Mouse (Mus musculus) left cerebral cortex, adult 11 months (tissue): ENCODE measurements around the gene Tbc1d19.

Source experiments
- DNase-seq: peaks from one replicate; pipeline ENCODE4 v3.0.0; 2022; ENCODE audit warnings: low spot score

Tbc1d19 gene

DNA sequence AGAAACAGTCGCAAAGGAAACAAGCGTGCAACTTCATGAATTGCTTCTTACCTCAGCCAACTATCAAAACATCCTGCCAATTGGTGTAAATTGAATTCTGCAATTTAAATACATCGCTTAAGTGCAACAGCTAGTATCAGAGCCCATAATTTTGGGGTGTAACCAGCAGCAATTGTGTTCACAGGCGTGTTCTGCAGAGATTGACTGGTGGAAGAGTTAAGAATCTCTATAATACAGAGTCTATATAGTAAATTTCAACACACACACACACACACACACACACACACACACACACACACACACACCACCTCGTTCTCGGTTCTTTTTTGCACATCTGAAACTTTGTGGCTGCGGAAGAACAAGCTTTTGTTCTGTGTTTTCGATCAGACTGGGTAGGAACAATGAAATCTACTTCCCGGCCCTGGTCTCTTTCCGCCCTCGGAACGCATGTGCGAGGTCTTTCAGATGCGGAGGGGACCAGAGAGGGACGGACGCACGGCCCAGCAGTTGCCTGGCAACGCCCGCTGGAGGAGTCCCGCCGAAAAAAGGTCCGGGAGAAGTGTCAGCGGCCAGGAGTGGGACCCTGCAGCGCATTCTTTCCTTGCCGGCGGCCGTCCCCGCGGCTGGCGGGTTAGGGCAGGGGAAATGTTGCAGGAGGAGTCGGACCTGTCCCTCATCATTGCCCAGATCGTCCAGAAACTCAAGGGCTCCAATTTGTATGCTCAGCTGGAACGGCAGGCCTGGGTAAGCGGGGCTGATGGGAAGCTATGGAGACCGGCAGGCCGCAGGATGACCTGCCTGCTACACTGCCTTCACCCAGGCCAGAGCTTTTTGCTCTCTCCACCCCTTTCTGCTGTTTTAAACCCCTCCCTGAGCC, at the start of gene Tbc1d19:
TSS of gene Tbc1d19 (plus strand) at position 492 of the 877 bp plus-strand sequence.
- DNase-seq, result peak; percentile 71

DNA sequence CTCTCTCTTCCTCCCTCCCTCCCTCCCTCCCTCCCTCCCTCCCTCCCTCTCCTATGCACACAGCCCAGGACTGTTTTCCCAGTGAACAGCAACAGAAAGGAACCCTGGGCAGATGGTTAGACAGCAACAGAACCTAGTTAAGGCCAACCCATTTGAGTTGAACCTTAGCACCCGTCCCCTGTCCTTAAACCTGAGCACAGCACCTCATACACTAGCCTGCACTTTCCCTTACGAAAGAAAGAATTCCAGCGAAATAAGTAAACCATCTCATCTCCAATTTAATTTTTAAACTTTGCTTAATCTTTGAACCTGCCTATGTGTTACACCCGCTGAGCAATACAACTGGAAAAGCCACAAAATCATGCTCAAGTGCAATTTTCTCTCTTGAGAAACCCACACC, 49.5 kb upstream of the Tbc1d19 start:
- DNase-seq, result no peak

DNA sequence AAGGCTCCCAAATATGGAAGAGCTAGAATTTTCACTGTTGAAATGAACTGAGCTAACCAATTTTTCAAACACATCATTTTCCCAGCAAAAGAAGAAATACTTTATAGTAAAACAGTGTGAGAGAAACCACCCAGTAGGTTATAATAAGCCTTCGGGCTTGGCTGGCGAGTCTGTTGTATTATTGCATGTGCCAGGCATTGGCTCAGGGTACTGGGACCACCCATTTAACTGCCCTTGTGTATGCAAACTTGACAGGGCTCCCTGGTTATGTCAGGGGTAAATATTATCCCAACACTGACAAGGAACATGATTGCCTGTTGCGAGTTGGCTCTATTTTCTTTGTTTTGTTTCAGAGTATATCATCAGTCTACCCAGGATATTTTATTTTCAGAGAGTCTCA, 48.5 kb upstream of the Tbc1d19 start:
- DNase-seq, result no peak

DNA sequence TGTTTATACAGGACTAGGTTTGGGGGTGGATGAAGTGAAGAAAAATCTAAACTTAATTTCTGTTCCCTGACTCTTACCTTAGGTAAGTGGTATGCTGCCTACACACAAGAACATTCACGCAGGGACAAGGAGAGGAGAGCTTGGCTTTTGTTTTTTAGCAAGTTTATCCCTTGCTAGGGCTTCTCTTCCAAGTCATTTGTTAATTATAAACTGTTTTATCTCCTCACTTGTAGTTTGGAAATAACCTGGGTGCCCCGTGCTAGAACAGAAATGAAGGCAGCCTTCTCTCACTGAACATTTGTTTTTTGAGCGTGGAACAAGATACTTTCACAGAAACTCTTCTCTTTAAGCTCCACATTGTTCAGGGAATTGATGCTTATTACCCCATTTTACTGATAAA, 48.1 kb upstream of the Tbc1d19 start:
- no peak for DNase-seq

DNA sequence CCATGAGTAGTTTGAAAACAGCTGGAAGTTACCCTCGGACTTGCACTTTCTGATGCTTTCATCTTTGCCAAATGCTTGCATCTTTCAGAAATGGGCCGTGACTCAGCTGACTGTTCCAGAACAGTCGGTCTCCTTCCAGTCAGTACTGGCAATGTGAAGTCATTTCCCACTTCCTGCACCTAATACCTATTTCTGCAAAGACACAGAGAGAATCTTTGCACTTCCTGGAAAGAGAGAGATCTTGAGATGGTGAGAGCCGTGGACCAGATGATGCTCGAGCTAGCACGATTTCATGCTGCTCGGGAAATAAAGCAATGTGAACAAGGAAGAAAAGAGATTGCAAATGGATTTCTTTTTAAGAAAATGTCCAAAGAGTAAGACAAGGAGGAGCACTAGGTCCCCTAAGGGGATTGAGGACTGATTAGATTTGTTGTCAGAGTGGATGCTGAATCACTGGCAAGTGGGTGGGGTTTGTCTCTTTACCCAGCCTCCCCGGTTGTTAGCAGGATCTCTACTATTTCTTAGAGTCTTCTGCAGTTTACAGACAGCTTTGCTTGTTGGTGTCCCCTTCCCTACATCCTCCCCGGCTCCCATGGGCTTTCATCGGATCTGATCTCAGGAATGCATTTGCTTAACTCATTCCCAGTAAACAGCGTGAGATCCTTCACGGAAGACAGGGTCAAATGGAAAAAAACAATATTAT, 24.4 kb upstream of the Tbc1d19 start:
- DNase-seq, result no peak

DNA sequence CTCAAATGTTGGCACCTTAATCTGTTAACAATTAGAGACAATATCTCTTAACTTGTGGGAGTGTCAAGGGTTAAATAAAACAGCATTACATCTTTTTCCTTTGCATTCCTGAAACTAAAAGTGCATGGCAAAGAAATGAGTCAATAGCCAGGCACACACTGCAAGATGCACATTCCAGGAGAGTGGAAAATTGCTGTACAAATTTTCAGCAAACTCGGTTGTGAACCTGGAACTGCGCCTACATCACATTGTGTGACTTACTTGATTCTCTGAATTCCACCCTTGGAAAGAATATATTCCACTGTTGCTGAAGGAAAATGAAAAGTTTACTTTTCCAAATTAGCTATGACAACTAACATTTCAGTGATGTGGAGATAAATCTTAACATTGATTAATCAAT, 8.0 kb upstream of the Tbc1d19 start:
- no peak for DNase-seq

DNA sequence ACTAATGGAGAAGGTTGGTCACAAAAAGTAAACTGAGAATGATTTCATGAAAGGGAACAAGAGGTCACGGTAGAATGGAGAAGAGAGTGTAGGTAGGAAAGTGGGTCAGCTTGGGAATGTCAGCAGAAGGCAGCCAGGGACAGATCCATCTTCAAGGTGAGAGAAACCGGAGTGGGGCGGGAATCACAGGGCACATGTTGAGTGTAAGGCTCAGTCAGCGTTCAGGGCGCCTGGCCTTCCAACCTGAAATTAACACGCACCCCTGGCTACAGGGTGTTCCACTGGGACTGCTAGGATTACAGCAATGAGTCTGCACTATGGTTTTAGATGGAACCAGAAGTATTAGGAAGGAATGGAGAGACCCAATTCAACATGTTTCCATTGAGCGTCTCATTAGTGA, 10.3 kb downstream of the Tbc1d19 start:
- DNase-seq, result no peak

DNA sequence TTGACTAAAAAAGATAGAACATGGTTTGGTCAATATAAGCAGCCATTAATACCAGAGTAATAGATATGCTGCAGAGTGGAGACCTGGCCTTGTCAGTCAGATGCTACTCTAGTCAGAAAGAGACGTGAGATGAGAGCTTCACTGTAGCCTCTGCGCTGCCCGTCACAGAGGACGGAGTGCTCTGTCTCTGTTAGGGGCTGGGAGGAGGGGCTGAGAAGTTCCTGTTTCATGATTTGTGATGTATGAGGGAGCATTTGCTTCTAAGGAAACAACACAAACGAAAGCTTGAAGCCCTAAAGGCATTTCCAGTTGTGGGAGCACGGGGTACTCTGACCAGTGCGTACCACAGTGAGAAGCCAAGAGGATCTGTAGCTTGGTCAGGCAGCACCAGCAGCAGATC, 16.5 kb downstream of the Tbc1d19 start:
- DNase-seq, result no peak

DNA sequence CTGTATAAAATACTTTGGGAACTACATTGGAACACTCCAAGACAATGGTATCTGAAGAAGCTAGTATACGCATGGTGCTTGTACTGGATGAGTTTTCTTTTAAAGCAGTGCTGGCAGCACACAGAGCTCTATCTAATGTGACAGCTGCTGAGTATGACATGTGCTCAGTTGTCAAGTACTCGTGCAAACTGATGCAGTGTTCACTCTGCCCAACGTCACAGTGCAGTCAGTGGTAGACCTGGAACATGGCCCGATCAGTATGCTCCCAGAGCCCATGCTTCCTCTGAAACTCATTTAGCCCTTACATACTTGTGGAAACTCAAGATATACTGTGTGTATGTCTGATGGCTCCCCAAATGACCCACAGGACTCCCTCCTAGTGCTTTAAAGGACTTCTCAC, 25.1 kb downstream of the Tbc1d19 start:
- no peak for DNase-seq

DNA sequence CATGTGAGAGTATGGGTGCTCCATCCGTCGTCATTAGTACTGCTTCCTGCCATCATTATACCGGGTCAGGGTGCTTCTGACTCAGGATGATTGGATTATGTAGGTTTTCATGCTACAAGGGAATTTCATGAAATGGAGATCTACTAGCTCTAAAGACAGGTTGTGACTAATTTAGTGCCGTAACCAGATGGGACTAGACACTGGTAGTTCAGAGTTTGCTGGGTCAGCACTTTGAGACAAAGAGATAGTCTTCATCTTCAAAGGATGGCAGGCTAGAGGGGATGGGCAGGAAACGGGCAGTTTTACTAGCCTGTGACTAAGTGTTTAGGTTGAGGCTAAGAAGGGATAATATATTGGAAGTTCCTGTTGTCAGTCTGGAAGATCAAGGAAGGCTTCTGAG, 31.9 kb downstream of the Tbc1d19 start:
- DNase-seq, result no peak

DNA sequence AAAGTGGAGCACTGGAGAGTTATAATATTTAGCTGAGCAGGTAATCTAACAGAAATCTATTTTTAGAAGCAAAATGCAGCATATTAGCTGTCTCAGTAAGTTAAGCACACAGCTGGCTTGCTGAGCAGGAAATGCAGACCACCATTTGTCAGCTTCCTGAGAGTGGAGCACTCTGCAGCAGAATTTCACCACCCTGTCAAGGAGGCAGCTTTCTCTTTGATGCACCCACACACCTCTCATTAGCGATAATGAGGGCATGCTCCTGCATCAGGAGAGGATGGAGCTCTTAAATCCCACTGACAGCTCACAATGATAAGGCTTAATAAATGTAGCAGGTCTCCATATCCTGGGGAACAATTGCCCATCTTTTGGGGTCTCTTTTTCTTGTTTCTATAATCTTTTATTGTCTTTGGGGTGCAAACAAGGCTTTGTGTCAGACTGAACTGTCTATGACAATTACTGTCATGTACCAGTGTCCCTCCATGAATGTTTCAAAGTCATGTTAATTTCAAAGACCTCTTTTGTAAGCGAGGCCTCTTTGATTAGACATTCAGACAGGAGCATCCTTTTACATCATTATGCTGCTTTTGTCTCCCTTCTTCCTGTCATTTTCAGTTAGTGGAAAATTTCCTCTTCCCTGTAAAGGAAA, 39.0 kb downstream of the Tbc1d19 start:
- peak; percentile 22 for DNase-seq

DNA sequence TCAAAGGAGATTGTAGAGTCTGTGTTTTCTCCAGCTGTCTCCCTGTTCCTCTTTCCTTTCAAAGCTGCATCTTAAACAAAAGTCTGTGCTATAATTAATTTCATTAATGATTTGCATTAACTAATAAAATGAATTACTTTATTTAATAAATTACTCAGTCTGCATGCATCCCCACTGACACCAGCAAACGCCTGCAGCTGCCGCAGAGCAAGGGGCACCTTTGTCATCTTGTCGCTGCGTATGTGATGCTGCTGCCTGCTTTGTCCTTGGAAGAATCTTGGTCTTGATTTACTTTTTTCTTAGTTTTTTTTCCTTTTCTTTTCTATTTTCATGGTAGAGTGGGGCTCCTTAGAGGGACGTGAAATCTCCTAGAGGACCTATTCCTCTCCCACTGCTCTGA, 43.2 kb downstream of the Tbc1d19 start:
- no peak for DNase-seq

DNA sequence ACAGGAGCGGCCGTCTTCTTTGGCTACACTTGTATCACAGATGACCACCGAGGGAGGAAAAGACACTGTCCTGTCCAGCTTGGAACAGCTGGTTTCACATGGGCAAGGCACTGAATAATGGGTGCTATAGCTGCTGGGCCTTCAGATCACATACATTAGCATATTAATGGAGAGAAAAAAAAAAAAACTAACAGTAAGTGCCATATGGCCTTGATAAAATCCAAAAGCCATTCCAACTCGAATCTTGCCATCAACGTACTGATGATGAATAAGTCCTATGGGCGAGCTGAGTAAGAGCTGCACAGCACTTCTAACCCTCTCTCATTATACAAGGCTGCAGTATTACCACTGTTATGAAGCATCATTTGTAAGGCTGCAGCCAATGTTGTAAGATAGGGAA, 45.2 kb downstream of the Tbc1d19 start:
- DNase-seq, result no peak

DNA sequence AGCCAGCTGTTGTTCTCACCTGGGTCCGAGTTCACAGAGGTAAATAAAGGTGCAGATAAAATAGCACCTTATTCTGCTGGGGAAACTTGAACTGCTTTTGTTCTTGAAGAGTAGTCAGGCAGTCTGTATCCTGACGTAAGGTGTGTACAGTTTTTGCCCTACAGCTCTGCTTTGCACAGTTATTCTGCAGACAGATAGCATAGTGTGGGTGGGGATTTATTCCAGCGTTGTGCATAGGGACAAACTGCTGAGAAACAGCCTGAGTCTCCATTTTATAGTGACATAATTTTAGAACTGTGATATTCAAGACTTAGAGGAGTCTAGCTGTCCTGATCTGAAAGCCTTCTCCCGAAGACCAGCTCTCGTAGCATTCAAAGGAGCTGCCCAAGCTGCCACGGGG, 46.6 kb downstream of the Tbc1d19 start:
- DNase-seq, result no peak

DNA sequence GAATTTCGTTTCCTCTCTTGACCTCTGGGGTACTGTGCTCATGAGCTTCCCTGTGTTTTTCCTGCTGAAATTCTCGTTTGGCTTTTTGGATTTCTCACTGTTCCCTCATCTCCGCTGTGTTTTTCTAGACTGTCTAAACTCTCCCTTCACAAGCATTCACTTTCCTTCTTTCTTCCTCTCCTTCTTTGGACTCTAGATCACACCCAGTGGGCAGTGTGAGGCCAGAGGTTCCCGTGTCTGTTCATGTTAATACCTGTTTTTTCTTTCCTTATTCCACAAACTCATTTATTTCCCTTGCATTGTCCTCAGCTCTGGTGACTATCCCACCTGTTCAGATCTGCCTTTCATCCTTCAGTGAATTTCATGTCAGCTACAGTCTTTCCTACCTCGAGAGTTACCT, 55.7 kb downstream of the Tbc1d19 start:
- no peak for DNase-seq

DNA sequence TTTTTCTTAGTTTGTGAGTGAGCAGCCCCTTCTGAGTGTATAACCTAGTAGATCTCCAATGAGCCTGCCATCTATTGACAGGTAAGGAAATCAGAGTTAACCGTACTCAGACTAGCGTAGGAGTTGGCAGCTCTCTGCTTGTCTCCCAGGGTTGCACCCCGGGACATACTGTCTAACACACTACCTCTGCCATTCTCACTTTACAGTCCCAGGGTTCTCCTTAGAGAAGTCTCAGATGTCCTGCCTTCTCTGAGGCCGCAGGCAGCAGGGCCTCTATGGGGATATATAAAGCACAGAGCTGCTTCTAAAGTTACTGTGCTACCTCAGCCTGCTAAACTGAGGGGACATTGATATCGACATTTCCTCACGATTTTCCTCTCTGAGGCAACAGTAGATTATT, 56.6 kb downstream of the Tbc1d19 start:
- DNase-seq, result no peak

DNA sequence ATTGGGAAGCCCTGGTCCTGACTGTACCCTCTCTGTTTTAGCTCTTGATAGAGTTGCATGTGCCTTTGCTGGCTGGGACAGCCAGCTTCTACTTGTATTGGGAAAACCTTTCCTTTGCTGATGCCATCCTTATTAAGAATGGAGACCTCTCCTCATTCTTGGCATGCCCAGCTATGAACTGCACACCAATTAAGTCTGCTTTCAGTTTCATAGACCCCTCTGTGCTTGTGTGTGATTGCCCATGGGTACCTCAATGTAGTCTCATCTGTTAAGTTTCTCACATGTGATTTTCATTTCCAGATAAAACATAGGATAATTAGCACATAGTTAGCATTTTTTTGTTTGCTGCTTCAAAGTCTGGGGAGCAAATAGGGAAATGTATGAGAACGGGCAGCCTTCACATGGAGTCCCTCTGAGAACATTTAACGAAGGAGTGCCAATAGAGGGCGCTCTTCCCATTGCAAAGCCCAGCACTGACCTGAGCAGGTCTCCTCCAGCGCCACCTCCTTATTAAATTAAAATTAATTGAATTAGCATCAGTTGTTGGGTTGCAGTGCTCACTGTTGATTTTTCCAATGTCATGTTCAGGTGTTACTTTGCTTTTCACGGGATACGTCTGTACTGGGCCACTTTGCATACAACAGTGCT, 62.4 kb downstream of the Tbc1d19 start:
- DNase-seq, result peak; percentile 44

DNA sequence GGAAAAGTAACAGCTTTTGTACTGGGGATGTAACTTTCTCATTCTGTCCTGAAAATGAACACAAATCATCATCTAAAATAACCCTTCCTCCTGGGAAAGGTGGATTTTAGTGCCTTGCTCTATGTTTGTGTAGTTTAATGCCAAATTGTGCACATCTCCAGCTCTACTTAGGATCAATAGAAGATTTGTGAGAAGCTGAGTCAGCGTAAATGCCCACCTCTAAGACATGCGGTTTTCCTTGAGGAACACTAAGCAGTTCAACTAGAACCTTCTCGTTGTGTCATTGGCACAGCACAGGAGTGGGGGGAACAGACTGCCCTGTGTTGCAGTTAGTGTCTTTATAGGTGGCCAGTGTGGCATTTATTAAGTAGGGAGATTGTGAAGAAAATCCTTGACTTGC, 65.6 kb downstream of the Tbc1d19 start:
- no peak for DNase-seq

DNA sequence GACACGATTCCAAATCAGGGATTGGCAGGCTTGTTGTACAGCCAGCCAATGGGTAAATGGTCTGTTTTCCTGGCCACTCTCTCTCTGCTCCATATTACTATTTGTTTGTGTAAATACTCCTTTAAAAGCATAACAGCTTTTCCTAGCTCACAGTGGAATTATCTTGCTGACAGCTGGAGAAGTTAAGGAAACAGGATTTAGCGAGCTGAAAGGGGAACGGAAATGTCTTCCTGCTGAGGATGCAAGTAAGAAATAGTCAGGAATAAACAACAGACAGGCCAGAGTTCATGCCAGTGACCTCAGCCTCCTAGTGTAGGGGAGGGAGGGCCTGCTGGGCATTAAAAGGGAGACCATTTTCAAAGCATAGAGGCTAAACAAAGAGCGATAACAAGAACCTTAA, 71.3 kb downstream of the Tbc1d19 start:
- DNase-seq, result no peak

DNA sequence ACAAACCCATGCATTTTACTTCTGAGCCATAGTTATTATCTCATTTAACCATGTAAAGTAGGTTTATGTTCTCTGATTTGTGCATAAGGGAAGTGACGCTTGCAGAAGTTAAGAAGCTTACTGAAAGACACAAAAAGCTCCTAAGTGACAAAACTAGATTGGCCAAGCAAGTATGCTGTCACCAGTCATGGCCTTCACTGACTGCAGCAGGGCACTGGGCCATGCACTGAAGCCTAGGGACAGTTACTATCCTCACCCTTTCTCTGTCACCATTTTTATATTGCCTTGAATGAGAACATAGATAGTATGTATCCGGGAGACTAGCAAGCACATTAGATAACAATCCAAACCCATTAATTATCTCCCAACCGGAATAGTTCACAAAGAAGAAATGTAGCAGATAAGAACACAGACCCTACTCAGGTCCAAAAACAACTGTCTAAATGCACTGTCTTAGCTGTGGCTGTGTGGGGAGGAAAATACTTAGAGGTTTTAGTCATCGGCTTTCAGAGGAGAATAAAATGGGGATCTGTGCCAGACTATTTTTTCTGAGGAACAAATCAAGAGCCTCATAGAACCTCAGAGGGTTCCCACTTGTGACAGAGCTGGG, 72.1 kb downstream of the Tbc1d19 start:
- DNase-seq, result no peak

DNA sequence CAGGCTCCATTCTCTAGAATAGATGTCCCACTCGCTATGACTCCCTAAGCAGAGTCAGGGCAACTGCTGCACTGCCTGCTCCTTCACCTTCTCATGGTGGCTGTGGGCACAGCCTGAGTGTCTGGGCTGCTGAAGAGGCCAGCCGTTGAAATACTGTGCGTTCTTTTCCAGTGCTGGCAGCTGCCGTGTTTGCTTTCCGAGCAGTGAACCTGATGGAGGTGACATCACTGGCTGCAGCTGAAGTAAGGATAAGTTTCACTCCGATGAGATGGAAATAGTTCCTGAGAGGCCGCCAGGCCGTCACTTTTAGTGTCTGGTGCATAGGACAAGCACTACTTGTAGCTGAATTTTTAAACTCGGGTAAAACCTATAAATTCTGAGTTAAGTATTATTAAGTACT, 92.0 kb downstream of the Tbc1d19 start:
- DNase-seq, result no peak

DNA sequence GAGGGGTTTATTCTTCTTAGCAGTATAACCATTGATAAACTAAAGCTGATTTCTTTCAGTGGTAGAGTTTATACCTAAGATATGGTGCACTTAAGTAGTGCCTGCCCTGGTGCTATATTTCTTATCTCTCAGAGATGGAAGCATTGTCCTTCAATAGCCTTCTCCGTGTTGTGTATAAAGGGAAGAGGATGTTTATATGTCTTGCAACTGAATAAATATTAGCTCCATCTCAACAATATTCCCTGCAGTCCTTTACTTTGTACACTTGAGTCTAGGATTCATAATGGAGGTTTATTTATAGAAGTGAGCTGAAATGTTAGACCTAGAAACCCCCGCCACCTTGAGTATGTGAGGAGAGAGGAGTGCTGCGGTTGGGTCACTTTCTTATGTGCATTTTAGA, 93.4 kb downstream of the Tbc1d19 start:
- DNase-seq, result no peak
